Mouse (Mus musculus) urinary bladder, postnatal 0 days (tissue): ENCODE measurements around the gene Gm11361. TPM values are rescaled to one million over a fixed set of nuclear protein-coding genes. Genes with fewer than 3 reads are reported as not detected.

Source experiments
- polyA plus RNA-seq: library from polyadenylated mRNA; unstranded; fragments of >200 nt; fragmentation: Nextera tagmentation; extraction: Ambion mirVana; gene quantifications from 2 replicates; pipeline ENCODE4 v1.2.1, GENCODE M21; 2015

Gene Gm11361
- polyA plus RNA-seq: 7.9 and 8.7 TPM in 2 replicates

GRCm38 (mm10) chr13:28257228-28257627, at the start of gene Gm11361:
Gene Gm11361, plus strand, starts transcription at chr13:28257528.

Other genes starting within 250 kb of the Gm11361 start
- gene Prl4a1, start 241.3 kb upstream of the Gm11361 start, polyA plus RNA-seq: not detected in 2 replicates
- gene Prl5a1, start 115.0 kb upstream of the Gm11361 start, polyA plus RNA-seq: not detected in 2 replicates